Comparison of ENCODE assay signal across 26 mouse cellular contexts in the genomic region with DNA sequence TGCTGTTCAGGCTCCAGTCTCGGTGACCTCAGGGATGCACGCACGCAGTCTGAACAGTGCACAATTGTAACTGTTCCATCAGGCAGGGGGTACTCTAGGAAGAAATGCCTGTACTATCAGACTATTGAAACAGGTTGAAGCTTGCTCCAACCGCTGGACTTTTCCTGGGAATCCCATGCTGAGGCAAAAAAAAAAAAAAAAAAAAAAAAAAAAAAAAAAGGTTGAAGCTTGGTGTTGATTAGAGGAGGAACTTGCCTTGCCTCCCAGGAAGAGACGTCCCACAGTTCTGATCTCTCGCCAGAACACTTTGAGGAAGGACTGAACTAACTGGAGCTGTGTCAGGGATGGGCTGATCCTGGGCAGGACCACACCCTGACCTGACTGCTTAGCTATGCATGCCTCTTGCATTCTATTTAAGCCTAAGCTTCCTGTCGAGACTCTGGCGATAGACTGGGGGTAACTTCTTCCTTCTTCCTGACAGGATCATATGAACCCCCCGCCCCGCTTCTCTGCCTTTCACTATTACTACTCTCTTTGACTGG.
DNase-seq lines count a peak whose midpoint lies in the region; ATAC-seq and TF ChIP-seq lines count a peak whose summit lies in the region.
"Had no signal": no experiment of that assay in that cellular context is flagged by ENCODE, and none has a peak within 500 bp of the region (broad histone marks: within the 10 kb centered on the region; RNA-seq: fewer than 3 reads in every experiment).

No protein-coding gene starts in this region.

- no peak overlapping the region for H3K4me3 ChIP-seq in heart, postnatal 0 days (ENCODE audit: low read depth, low read length)
- no peak overlapping the region for H3K4me3 ChIP-seq in heart, embryonic 12.5 days
- H3K4me3 ChIP-seq in neural tube, embryonic 13.5 days: no peak overlapping the region
- H3K4me3 ChIP-seq: forebrain, embryonic 12.5 days; gastrocnemius, adult 2 months; layer of hippocampus, adult 2 months; limb, embryonic 10.5 days; liver, embryonic 15.5 days; lung, embryonic 15.5 days; megakaryocyte, embryonic 14.5 days; midbrain, embryonic 13.5 days had no signal

- no peak overlapping the region for H3K4me2 ChIP-seq in heart, postnatal 0 days (ENCODE audit: low read depth, low read length)
- no peak overlapping the region for H3K4me2 ChIP-seq in heart, embryonic 12.5 days
- H3K4me2 ChIP-seq in neural tube, embryonic 13.5 days: peak overlapping the region; percentile 3; the same call in 1 of the 2 replicates
- H3K4me2 ChIP-seq: forebrain, embryonic 12.5 days; heart, embryonic 11.5 days; hindbrain, embryonic 14.5 days; liver, embryonic 15.5 days; lung, embryonic 15.5 days; midbrain, embryonic 13.5 days had no signal

- H3K4me1 ChIP-seq in heart, postnatal 0 days (ENCODE audit: control insufficient read depth, insufficient read depth): peaks cover 12% of the 10 kb centered on the region; the same call in 1 of the 2 replicates
- H3K4me1 ChIP-seq in heart, embryonic 12.5 days (replicated peaks): peaks cover 28% of the 10 kb centered on the region
- peaks cover 33% of the 10 kb centered on the region for H3K4me1 ChIP-seq in neural tube, embryonic 13.5 days (replicated peaks)

- 59% methylated on average over 10 of the region's 10 CpGs for WGBS in heart, postnatal 0 days
- WGBS in heart, embryonic 12.5 days: 56% methylated on average over 10 of the region's 10 CpGs
- 70% methylated on average over 10 of the region's 10 CpGs for WGBS in neural tube, embryonic 13.5 days

- peak; percentile 30 for DNase-seq in heart, postnatal 0 days (ENCODE audit: low spot score)
- no peak for DNase-seq in neural tube, embryonic 10.5 days (ENCODE audit: extremely low spot score, low spot score)
- DNase-seq in testis, postnatal 10 days (ENCODE audit: low spot score): no peak
- no peak for DNase-seq in frontal cortex, postnatal 10 days (ENCODE audit: low spot score in 2 of 2)
- DNase-seq: cerebellum, adult 11 months; cerebellum, adult 9-11 months; gastrocnemius, adult 2 months; heart, postnatal 14 days; kidney, postnatal 25 days; liver; right cerebral cortex, postnatal 4 days; thymus, adult 18-20 months; thymus, postnatal 4 days had no signal

- H3K9ac ChIP-seq in heart, postnatal 0 days (replicated peaks; ENCODE audit: low read depth, low read length): no peak overlapping the region
- no peak overlapping the region for H3K9ac ChIP-seq in heart, embryonic 12.5 days
- H3K9ac ChIP-seq in neural tube, embryonic 13.5 days: no peak overlapping the region
- H3K9ac ChIP-seq: forebrain, embryonic 12.5 days; hindbrain, embryonic 14.5 days; liver, embryonic 15.5 days; lung, embryonic 15.5 days; midbrain, embryonic 13.5 days had no signal

- no peaks in the 10 kb centered on the region for H3K36me3 ChIP-seq in heart, postnatal 0 days (replicated peaks; ENCODE audit: control insufficient read depth, insufficient read depth, low read length)
- no peaks in the 10 kb centered on the region for H3K36me3 ChIP-seq in heart, embryonic 12.5 days
- no peaks in the 10 kb centered on the region for H3K36me3 ChIP-seq in neural tube, embryonic 13.5 days
- H3K36me3 ChIP-seq: forebrain, embryonic 12.5 days; limb, embryonic 10.5 days; liver, embryonic 15.5 days; lung, embryonic 15.5 days; midbrain, embryonic 13.5 days had no signal

- ATAC-seq in heart, postnatal 0 days (ENCODE audit: insufficient read depth, low read depth): no peak; the same call in 1 of the 2 replicates
- no peak for ATAC-seq in heart, embryonic 12.5 days (ENCODE audit: insufficient number of reproducible peaks, low FRiP score)
- no peak for ATAC-seq in neural tube, embryonic 13.5 days (ENCODE audit: low read depth)
- peak; percentile 33; the same call in 1 of the 2 replicates for ATAC-seq in granulocyte monocyte progenitor cell, adult 5-6 weeks (replicated peaks; ENCODE audit: poor library complexity, severe bottlenecking)
- ATAC-seq: CD4-positive, CD25-positive, alpha-beta regulatory T cell, adult 4 months had no signal

- no peak for TF ChIP-seq CTCF in heart, postnatal 0 days (IDR thresholded peaks at IDR 0.05; ENCODE audit: low read depth)

- no peak overlapping the region for H3K27ac ChIP-seq in heart, postnatal 0 days (ENCODE audit: low read depth)
- no peak overlapping the region for H3K27ac ChIP-seq in heart, embryonic 12.5 days (ENCODE audit: poor library complexity, severe bottlenecking)
- peak overlapping the region; percentile 34 for H3K27ac ChIP-seq in neural tube, embryonic 13.5 days (replicated peaks)
- H3K27ac ChIP-seq: forebrain, embryonic 12.5 days; gastrocnemius, adult 2 months; hindbrain, embryonic 14.5 days; layer of hippocampus, adult 2 months; limb, embryonic 10.5 days; liver, embryonic 15.5 days; lung, embryonic 15.5 days; midbrain, embryonic 13.5 days had no signal

- H3K27me3 ChIP-seq in heart, postnatal 0 days (ENCODE audit: control insufficient read depth, insufficient read depth, low read length): no peaks in the 10 kb centered on the region
- H3K27me3 ChIP-seq in heart, embryonic 12.5 days (replicated peaks): no peaks in the 10 kb centered on the region
- peaks cover 11% of the 10 kb centered on the region; the same call in 1 of the 2 replicates for H3K27me3 ChIP-seq in neural tube, embryonic 13.5 days
- H3K27me3 ChIP-seq: liver, embryonic 15.5 days; lung, embryonic 15.5 days had no signal

- H3K9me3 ChIP-seq in heart, postnatal 0 days (replicated peaks; ENCODE audit: control insufficient read depth, low read length): no peaks in the 10 kb centered on the region
- H3K9me3 ChIP-seq in heart, embryonic 12.5 days (replicated peaks): no peaks in the 10 kb centered on the region
- no peaks in the 10 kb centered on the region for H3K9me3 ChIP-seq in neural tube, embryonic 13.5 days
- H3K9me3 ChIP-seq: forebrain, embryonic 12.5 days; limb, embryonic 10.5 days; liver, embryonic 15.5 days; lung, embryonic 15.5 days; megakaryocyte, embryonic 14.5 days; midbrain, embryonic 13.5 days had no signal

- no peak for TF ChIP-seq EP300 in heart, postnatal 0 days (IDR thresholded peaks at IDR 0.05; ENCODE audit: low read depth)
